Mouse (Mus musculus) lung, adult 2 months (tissue): Measurements from ENCODE around the gene Fras1. TPM values are rescaled to one million over a fixed set of nuclear protein-coding genes. Genes with fewer than 3 reads are reported as not detected.

Source experiments
- DNase-seq: peaks from one replicate; pipeline ENCODE4 v3.0.0; 2022
- H3K4me1 ChIP-seq: fragments of 200-500 bp; 2 replicates; pipeline ENCODE4 v1.6.1; 2011; ENCODE audit warnings: low read length; ENCODE audit not compliant: control insufficient read depth, insufficient read depth
- H3K4me3 ChIP-seq: fragments of 200-500 bp; replicated peaks from 2 replicates; pipeline ENCODE3; 2011; ENCODE audit warnings: low read depth, mild to moderate bottlenecking, control low read depth, low read length; ENCODE audit errors: extremely low read depth
- CTCF ChIP-seq: fragments of 200-500 bp; IDR thresholded peaks from 2 replicates; pipeline ENCODE4 v1.5.1; 2011; ENCODE audit warnings: mild to moderate bottlenecking, low read length, control low read depth; ENCODE audit not compliant: insufficient read depth
- POLR2A ChIP-seq: fragments of 200-500 bp; IDR thresholded peaks from 2 replicates; pipeline ENCODE4 v1.6.1; 2011; ENCODE audit warnings: low read depth, mild to moderate bottlenecking, control low read depth, low read length, borderline replicate concordance; ENCODE audit errors: extremely low read depth
- WGBS: fragments of 180-500 bp; shearing (Covaris S2); methylation state at CpG from one replicate; pipeline ENCODE4 v1.1.7; 2018; 5-methylcytosine and 5-hydroxymethylcytosine counted together
- polyA plus RNA-seq: library from polyadenylated mRNA; depleted of rRNA; stranded (reverse); fragments of >200 nt; gene quantifications from 2 replicates; pipeline ENCODE4 v1.2.3, GENCODE M21; 2012

Fras1 gene
- polyA plus RNA-seq, 1 experiment = 2.0 TPM

DNA sequence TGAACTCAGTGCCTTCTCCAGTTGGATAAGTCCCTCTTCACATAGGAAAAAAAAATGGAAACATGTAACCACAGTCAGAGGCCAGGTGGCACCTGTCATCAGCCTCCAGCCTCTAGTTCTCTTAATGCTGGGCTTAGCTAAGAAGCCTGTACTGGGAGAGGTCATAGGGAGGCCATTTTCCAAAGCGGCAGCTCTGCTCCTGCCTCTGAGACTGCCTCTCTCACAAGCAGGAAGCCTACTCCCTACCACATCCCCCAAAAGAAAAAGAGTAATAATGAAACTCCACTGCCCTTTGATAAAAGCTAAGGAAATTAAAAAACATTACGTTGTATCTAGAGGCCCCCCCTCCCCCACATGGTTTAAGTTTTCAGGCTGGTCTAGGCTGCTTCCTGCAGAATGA is 309.0 kb downstream of the Fras1 start:
- no peak for TF ChIP-seq CTCF
- no peak for TF ChIP-seq POLR2A
- Histone ChIP-seq H3K4me3 (no peak overlapping the region), H3K4me1 (no peaks in the 10 kb centered on the region)
- DNase-seq = no peak
- WGBS = 90% methylated on average over 2 of the region's 2 CpGs

- TF ChIP-seq CTCF = no peak
- no peak for TF ChIP-seq POLR2A
- DNase-seq = no peak
- 67% methylated on average over 2 of the region's 2 CpGs for WGBS
Observed at GRCm38 (mm10) chr5:96688885-96689284, 315.1 kb downstream of the Fras1 start.

DNA sequence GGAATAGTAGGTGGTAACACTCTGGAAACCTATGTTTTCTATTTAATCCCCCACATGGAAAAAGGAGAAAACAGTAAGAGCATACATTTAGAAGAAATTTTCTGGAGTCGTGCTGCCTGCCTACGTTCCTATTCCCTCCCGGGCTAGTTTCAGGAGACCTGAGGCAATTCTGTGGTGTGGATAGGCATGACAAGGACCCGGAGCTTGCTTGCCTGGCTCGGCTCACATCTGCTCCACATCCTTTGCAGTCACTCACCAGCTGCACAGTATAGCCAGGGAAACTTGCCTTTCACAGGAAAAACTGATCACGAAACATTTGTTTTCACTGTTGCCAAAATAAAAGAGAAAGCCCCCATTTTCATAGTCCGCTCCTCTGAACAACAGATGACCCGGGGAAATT is 325.2 kb downstream of the Fras1 start:
- no peak for DNase-seq
- no peak overlapping the region for H3K4me3 ChIP-seq
- no peaks in the 10 kb centered on the region for H3K4me1 ChIP-seq
- WGBS = 61% methylated on average over 8 of the region's 8 CpGs
- TF ChIP-seq POLR2A (no peak), CTCF (no peak)

More at GRCm38 (mm10) chr5:96688885-96689284, 315.1 kb downstream of the Fras1 start:
- Histone ChIP-seq H3K4me3 (no peak overlapping the region), H3K4me1 (no peaks in the 10 kb centered on the region)

GRCm38 (mm10) chr5:96702706-96703625 is 329.2 kb downstream of the Fras1 start:
- no peak overlapping the region for H3K4me3 ChIP-seq
- no peaks in the 10 kb centered on the region for H3K4me1 ChIP-seq
- WGBS = 58% methylated on average over 22 of the region's 22 CpGs
- TF ChIP-seq CTCF (no peak), POLR2A (no peak)
- no peak for DNase-seq

DNA sequence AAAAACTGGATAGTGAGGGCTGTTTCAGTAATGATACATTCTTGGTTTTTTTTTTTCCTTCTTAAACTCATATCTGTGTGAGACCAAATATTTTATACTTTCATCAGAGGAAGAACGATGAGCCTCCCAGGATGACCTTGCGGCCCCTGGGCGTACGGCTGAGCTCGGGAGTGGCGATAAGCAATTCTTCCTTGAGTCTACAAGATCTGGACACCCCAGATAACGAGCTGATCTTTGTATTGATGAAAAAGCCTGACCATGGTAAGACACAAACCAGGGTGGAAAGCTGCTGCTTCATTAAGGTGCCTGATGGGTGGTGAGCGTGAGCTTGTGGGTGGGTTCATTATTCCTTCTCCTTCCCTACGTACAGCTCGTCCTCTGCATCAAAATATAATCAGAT is 334.8 kb downstream of the Fras1 start:
- H3K4me1 ChIP-seq = no peaks in the 10 kb centered on the region
- no peak for DNase-seq
- TF ChIP-seq POLR2A = no peak
- TF ChIP-seq CTCF = no peak
- no peak overlapping the region for H3K4me3 ChIP-seq
- WGBS = 71% methylated on average over 10 of the region's 10 CpGs

DNA sequence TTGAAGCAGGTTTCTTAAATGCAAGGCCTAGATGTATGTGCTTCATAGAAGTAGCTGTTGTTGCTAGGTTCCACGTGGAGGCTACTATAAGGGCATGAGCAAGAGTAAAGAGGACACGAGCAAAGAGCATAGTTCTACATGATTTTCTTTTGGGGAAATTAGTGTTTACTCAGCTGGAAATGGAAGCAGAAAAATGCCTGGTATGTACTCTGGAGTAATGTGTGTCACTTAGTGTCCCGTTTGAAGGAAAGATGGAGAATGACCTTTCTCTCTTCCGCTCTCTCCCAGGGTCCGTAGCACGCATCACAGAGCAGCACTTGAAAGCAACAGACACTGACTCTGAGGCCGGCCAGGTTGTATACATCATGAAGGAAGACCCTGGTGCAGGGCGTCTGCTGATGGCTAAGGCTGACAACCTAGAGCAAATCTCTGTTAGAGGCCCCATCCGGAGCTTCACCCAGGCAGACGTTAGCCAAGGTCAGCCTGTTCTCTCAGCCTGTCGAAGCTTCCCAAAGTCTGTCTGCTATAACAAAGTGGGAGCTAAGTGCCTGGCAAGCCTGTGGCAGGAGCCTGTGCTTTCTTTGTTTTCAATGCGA is 338.4 kb downstream of the Fras1 start:
- H3K4me3 ChIP-seq = no peak overlapping the region
- WGBS = 43% methylated on average over 12 of the region's 12 CpGs
- no peak for DNase-seq
- H3K4me1 ChIP-seq = no peaks in the 10 kb centered on the region
- no peak for TF ChIP-seq POLR2A

DNA sequence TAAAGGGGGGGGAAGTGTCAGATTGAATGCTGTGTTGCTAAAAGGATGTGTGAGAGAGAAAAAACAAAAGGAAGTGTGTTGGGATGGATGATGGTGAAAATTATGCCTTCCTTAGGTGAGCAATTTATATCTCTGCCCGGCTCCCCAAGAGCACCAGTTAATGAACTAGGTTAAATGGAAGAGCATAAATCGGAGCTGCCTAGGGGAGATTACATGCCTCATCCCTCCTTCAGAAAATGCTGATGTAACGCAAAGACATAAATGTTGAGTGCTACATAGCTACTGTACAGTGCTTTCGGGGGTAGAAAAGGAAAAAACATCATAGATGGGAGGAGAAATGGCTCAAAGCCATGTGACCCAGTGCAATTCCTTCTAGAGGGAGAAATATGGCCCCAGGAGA is 339.0 kb downstream of the Fras1 start:
- WGBS = 76% methylated on average over 4 of the region's 4 CpGs
- no peaks in the 10 kb centered on the region for H3K4me1 ChIP-seq
- DNase-seq = no peak
- H3K4me3 ChIP-seq = no peak overlapping the region
- no peak for TF ChIP-seq POLR2A
- TF ChIP-seq CTCF = no peak

DNA sequence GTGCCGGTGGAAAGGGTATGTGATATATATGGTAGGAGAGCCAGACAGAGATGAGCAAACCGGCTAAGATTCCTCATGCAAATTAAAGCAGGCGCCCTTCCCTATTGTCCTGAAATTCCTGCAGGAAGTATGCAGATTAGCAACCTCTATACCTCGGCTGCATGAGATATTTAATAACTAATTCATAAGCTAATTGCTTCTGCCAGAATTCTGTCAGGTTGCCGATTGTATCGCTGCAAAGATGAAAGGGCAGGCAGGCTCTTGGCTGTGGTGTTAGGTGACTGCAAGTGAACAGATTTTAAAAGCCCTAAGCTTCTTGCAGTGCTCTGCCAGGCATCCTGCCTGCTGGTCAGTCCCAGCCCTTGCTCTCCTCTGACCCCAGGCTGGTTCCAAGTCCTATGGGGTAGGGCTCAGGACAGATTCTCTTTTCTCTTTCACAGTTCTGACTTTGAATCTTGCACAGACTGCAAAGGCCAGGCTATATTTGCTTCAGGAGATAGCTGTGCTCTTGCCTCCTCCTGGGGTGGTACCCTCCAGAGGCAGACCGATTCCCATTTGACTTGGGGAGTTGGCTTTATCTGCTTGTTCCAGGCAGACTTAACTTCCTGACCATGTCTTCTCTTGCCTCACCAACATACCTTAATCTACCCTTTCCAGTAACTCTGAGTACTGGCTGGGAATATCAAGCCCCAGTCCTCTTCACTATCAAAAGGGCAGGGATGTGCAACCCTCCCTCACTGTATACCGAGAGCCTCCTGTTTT is 342.7 kb downstream of the Fras1 start:
- TF ChIP-seq POLR2A (no peak), CTCF (no peak)
- WGBS = 58% methylated on average over 8 of the region's 8 CpGs
- no peak for DNase-seq
- no peak overlapping the region for H3K4me3 ChIP-seq
- no peaks in the 10 kb centered on the region for H3K4me1 ChIP-seq

GRCm38 (mm10) chr5:96717690-96718089 is 343.9 kb downstream of the Fras1 start:
- no peak overlapping the region for H3K4me3 ChIP-seq
- TF ChIP-seq POLR2A (no peak), CTCF (no peak)
- 93% methylated on average over 4 of the region's 4 CpGs for WGBS
- no peaks in the 10 kb centered on the region for H3K4me1 ChIP-seq
- no peak for DNase-seq

GRCm38 (mm10) chr5:96718601-96719000 is 344.8 kb downstream of the Fras1 start:
- TF ChIP-seq CTCF = no peak
- no peak for DNase-seq
- no peaks in the 10 kb centered on the region for H3K4me1 ChIP-seq
- 87% methylated on average over 5 of the region's 5 CpGs for WGBS
- H3K4me3 ChIP-seq = no peak overlapping the region
